Mouse (Mus musculus) kidney, embryonic 16.5 days (tissue): ENCODE data around the gene Fnbp1l. TPM values are rescaled to one million over a fixed set of nuclear protein-coding genes. Genes with fewer than 3 reads are reported as not detected.

ENCODE experiments used
- ATAC-seq: fragments of 200-750 bp; cut with Nextera tagmentation; 2 replicates; pipeline ENCODE4 v1.8.0; 2017; ENCODE audit warnings: moderate TSS enrichment; ENCODE audit not compliant: low FRiP score, low TSS enrichment
- H3K27ac ChIP-seq: fragments of 300-500 bp; sonication (generic); 2 replicates; pipeline ENCODE4 v1.5.1; 2014; ENCODE audit warnings: low read length
- H3K27me3 ChIP-seq: fragments of 300-500 bp; sonication (generic); 2 replicates; pipeline ENCODE4 v1.6.1; 2014; ENCODE audit warnings: low read length, control low read depth, mixed read lengths; ENCODE audit not compliant: insufficient read depth
- H3K36me3 ChIP-seq: fragments of 300-500 bp; sonication (generic); 2 replicates; pipeline ENCODE4 v1.6.1; 2014; ENCODE audit warnings: low read length, control low read depth, mixed read lengths; ENCODE audit not compliant: insufficient read depth
- H3K4me1 ChIP-seq: fragments of 300-500 bp; sonication (generic); 2 replicates; pipeline ENCODE4 v1.6.1; 2014; ENCODE audit warnings: low read length, control low read depth, mixed read lengths; ENCODE audit not compliant: insufficient read depth
- H3K4me2 ChIP-seq: fragments of 300-500 bp; sonication (generic); replicated peaks from 2 replicates; pipeline ENCODE4 v1.6.1; 2014; ENCODE audit warnings: low read depth, low read length
- H3K4me3 ChIP-seq: fragments of 300-500 bp; sonication (generic); 2 replicates; pipeline ENCODE4 v1.5.1; 2014; ENCODE audit warnings: mild to moderate bottlenecking, low read length
- H3K9ac ChIP-seq: fragments of 300-500 bp; sonication (generic); replicated peaks from 2 replicates; pipeline ENCODE4 v1.6.1; 2014; ENCODE audit warnings: low read length
- H3K9me3 ChIP-seq: fragments of 300-500 bp; sonication (generic); 2 replicates; pipeline ENCODE4 v1.6.1; 2016; ENCODE audit warnings: low read length, control low read depth
- WGBS: fragments of 180-500 bp; shearing (Covaris S2); extraction: QIAGEN DNeasy Blood & Tissue Kit; methylation state at CpG from one replicate; pipeline ENCODE4 v1.1.7; 2014; 5-methylcytosine and 5-hydroxymethylcytosine counted together
- polyA plus RNA-seq: library from polyadenylated mRNA; unstranded; fragments of >200 nt; fragmentation: Nextera tagmentation; extraction: Ambion mirVana; gene quantifications from 2 replicates; pipeline ENCODE4 v1.2.1, GENCODE M21; 2015

The Fnbp1l gene
- polyA plus RNA-seq, 1 experiment from 2014 or later = 41.4 TPM

- Histone ChIP-seq H3K9me3 (no peaks in the 10 kb centered on the region), H3K4me1 (peaks cover 26% of the 10 kb centered on the region), H3K4me3 (no peak overlapping the region), H3K27ac (no peak overlapping the region), H3K27me3 (no peaks in the 10 kb centered on the region), H3K36me3 (no peaks in the 10 kb centered on the region), H3K4me2 (no peak overlapping the region), H3K9ac (no peak overlapping the region)
- 0 out of 2 replicates have a peak, but pooled peaks have one; percentile 35 for ATAC-seq
- 67% methylated on average over 5 of the region's 5 CpGs for WGBS
Observed at GRCm38 (mm10) chr3:122611761-122612160, 7.8 kb downstream of the Fnbp1l start.

- H3K36me3 ChIP-seq = no peaks in the 10 kb centered on the region
- ATAC-seq = no peak; the same call in 1 of the 2 replicates
- H3K4me3 ChIP-seq = no peak overlapping the region
- no peak overlapping the region for H3K9ac ChIP-seq
- no peak overlapping the region for H3K27ac ChIP-seq
- WGBS = 71% methylated on average over 10 of the region's 10 CpGs
- no peaks in the 10 kb centered on the region for H3K27me3 ChIP-seq
- no peaks in the 10 kb centered on the region for H3K9me3 ChIP-seq
- H3K4me1 ChIP-seq = 0 out of 2 replicates have a peak, but pooled peaks cover 6% of the 10 kb centered on the region
- H3K4me2 ChIP-seq = no peak overlapping the region
Observed at GRCm38 (mm10) chr3:122606105-122606801, 13.3 kb downstream of the Fnbp1l start.

GRCm38 (mm10) chr3:122603229-122603628 lies 16.3 kb downstream of the Fnbp1l start:
- Histone ChIP-seq H3K9ac (no peak overlapping the region), H3K27me3 (no peaks in the 10 kb centered on the region), H3K9me3 (no peaks in the 10 kb centered on the region), H3K4me2 (no peak overlapping the region), H3K36me3 (no peaks in the 10 kb centered on the region), H3K27ac (no peak overlapping the region), H3K4me1 (peaks cover 6% of the 10 kb centered on the region; the same call in 1 of the 2 replicates), H3K4me3 (no peak overlapping the region)
- ATAC-seq = no peak
- 71% methylated on average over 4 of the region's 4 CpGs for WGBS

GRCm38 (mm10) chr3:122602370-122602769 lies 17.1 kb downstream of the Fnbp1l start:
- Histone ChIP-seq H3K4me1 (peaks cover 6% of the 10 kb centered on the region; the same call in 1 of the 2 replicates), H3K4me2 (no peak overlapping the region), H3K4me3 (no peak overlapping the region), H3K9me3 (no peaks in the 10 kb centered on the region), H3K36me3 (peaks cover 3% of the 10 kb centered on the region; the same call in 1 of the 2 replicates), H3K27me3 (no peaks in the 10 kb centered on the region), H3K9ac (no peak overlapping the region), H3K27ac (no peak overlapping the region)
- 86% methylated on average over 1 of the region's 1 CpGs for WGBS
- ATAC-seq = no peak

GRCm38 (mm10) chr3:122599291-122599690 lies 20.2 kb downstream of the Fnbp1l start:
- no peak overlapping the region for H3K9ac ChIP-seq
- H3K4me1 ChIP-seq = no peaks in the 10 kb centered on the region; the same call in 1 of the 2 replicates
- H3K9me3 ChIP-seq = no peaks in the 10 kb centered on the region
- 73% methylated on average over 4 of the region's 4 CpGs for WGBS
- peaks cover 7% of the 10 kb centered on the region; the same call in 1 of the 2 replicates for H3K36me3 ChIP-seq
- ATAC-seq = no peak
- no peaks in the 10 kb centered on the region for H3K27me3 ChIP-seq
- H3K4me3 ChIP-seq = no peak overlapping the region
- no peak overlapping the region for H3K27ac ChIP-seq
- H3K4me2 ChIP-seq = no peak overlapping the region

GRCm38 (mm10) chr3:122590804-122591203 lies 28.7 kb downstream of the Fnbp1l start:
- Histone ChIP-seq H3K36me3 (peaks cover 4% of the 10 kb centered on the region; the same call in 1 of the 2 replicates), H3K9ac (no peak overlapping the region), H3K27me3 (no peaks in the 10 kb centered on the region), H3K27ac (no peak overlapping the region), H3K9me3 (no peaks in the 10 kb centered on the region), H3K4me3 (no peak overlapping the region), H3K4me1 (peaks cover 16% of the 10 kb centered on the region), H3K4me2 (no peak overlapping the region)
- WGBS = 84% methylated on average over 5 of the region's 5 CpGs
- ATAC-seq = no peak

- Histone ChIP-seq H3K4me1 (peaks cover 16% of the 10 kb centered on the region), H3K9me3 (no peaks in the 10 kb centered on the region), H3K4me3 (no peak overlapping the region), H3K27ac (no peak overlapping the region), H3K27me3 (no peaks in the 10 kb centered on the region), H3K9ac (no peak overlapping the region), H3K36me3 (peaks cover 6% of the 10 kb centered on the region; the same call in 1 of the 2 replicates), H3K4me2 (no peak overlapping the region)
- ATAC-seq = no peak
- WGBS = 62% methylated on average over 4 of the region's 4 CpGs
Observed at GRCm38 (mm10) chr3:122590346-122590745, 29.2 kb downstream of the Fnbp1l start.

- Histone ChIP-seq H3K4me2 (0 out of 2 replicates have a peak overlapping the region, but pooled peaks have one; percentile 14), H3K4me1 (peaks cover 16% of the 10 kb centered on the region), H3K9me3 (no peaks in the 10 kb centered on the region), H3K27me3 (no peaks in the 10 kb centered on the region), H3K4me3 (no peak overlapping the region), H3K9ac (no peak overlapping the region), H3K36me3 (peaks cover 6% of the 10 kb centered on the region; the same call in 1 of the 2 replicates), H3K27ac (peak overlapping the region; percentile 44)
- WGBS = 42% methylated on average over 3 of the region's 3 CpGs
- ATAC-seq = peak; percentile 81
Observed at GRCm38 (mm10) chr3:122586918-122587641, 32.4 kb downstream of the Fnbp1l start.

GRCm38 (mm10) chr3:122577360-122577759 lies 42.2 kb downstream of the Fnbp1l start:
- Histone ChIP-seq H3K9ac (no peak overlapping the region), H3K4me2 (no peak overlapping the region), H3K9me3 (no peaks in the 10 kb centered on the region), H3K27ac (no peak overlapping the region), H3K4me3 (no peak overlapping the region), H3K36me3 (peaks cover 3% of the 10 kb centered on the region; the same call in 1 of the 2 replicates), H3K27me3 (no peaks in the 10 kb centered on the region), H3K4me1 (no peaks in the 10 kb centered on the region)
- ATAC-seq = no peak

GRCm38 (mm10) chr3:122574921-122575320 lies 44.6 kb downstream of the Fnbp1l start:
- Histone ChIP-seq H3K4me3 (no peak overlapping the region), H3K27ac (no peak overlapping the region), H3K4me2 (no peak overlapping the region), H3K9me3 (no peaks in the 10 kb centered on the region), H3K36me3 (peaks cover 3% of the 10 kb centered on the region; the same call in 1 of the 2 replicates), H3K27me3 (no peaks in the 10 kb centered on the region), H3K9ac (no peak overlapping the region), H3K4me1 (no peaks in the 10 kb centered on the region)
- ATAC-seq = no peak
- 88% methylated on average over 1 of the region's 1 CpGs for WGBS
